Mouse (Mus musculus): ENCODE results near the gene Ppig.

- no peak for TF ChIP-seq CTCF (IDR thresholded peaks at IDR 0.05; ENCODE audit: extremely low read depth, insufficient read depth, insufficient read length, insufficient replicate concordance)
- no peak for TF ChIP-seq POLR2A (IDR thresholded peaks at IDR 0.05; ENCODE audit: low read depth, low read length)
These were observed 51.0 kb downstream of the Ppig start for GRCm38 (mm10) chr2:69773331-69773730.
